Mouse (Mus musculus): ENCODE measurements at regions not wholly inside any gene's neighbourhood (a gene's known extent, or its start where the extent isn't known, plus 50 kb on each side); places are given as distances from the start of the nearest gene placed in this dataset.

DNA sequence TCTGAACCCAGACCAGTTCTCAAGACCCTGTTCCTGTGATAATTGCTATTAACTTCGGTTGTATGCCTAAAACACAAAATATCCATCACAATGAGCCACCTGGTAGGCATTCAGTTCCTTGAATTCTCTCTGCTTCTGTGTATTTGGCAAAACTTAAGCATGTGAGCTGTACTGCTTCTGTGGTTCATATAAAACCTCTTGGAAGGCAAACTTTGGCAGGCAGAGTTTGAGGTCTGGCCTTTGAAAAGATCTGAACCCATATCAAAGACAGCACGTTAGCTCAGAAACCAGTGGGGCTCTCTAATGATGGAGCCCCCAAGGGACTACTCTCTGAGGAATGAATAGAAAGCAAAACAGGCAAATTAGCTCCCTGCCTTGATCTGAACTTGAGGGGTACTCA is 256.1 kb upstream of the Ppargc1a start:
- DNase-seq (ENCODE audit: extremely low read depth), result no peak
- H3K27me3 ChIP-seq (replicated peaks), result no peaks in the 10 kb centered on the region
- no peaks in the 10 kb centered on the region for H3K4me1 ChIP-seq (ENCODE audit: control insufficient read depth in 1 of 2, insufficient read depth in 2 of 2)
- no peaks in the 10 kb centered on the region for H3K9me3 ChIP-seq (replicated peaks; ENCODE audit: low read length)
- H3K36me3 ChIP-seq (replicated peaks in 1 of 2; ENCODE audit: control insufficient read depth in 1 of 2, insufficient read depth in 1 of 2, low read length in 1 of 2), result no peaks in the 10 kb centered on the region
- TF ChIP-seq MAX (IDR thresholded peaks at IDR 0.05; ENCODE audit: low read length) (no peak), CHD2 (IDR thresholded peaks at IDR 0.05; ENCODE audit: low read length) (no peak), TBP (conservative IDR thresholded peaks at IDR 0.05; ENCODE audit: low read depth, low read length) (no peak), BHLHE40 (IDR thresholded peaks at IDR 0.05; ENCODE audit: low read depth, low read length) (no peak), PAX5 (IDR thresholded peaks at IDR 0.05; ENCODE audit: low read length) (no peak), ZMIZ1 (IDR thresholded peaks at IDR 0.05; ENCODE audit: low read depth, low read length) (no peak), ELF1 (IDR thresholded peaks at IDR 0.05; ENCODE audit: low read depth, low read length) (no peak), POLR2AphosphoS2 (IDR thresholded peaks at IDR 0.05; ENCODE audit: low read depth, low read length) (no peak), USF1 (IDR thresholded peaks at IDR 0.05; ENCODE audit: low read depth, low read length) (no peak), E2F4 (IDR thresholded peaks at IDR 0.05; ENCODE audit: insufficient replicate concordance, low read depth, low read length) (no peak), ZNF384 (IDR thresholded peaks at IDR 0.05; ENCODE audit: low read depth, low read length) (no peak), NRF1 (IDR thresholded peaks at IDR 0.05; ENCODE audit: low read depth, low read length) (no peak)
- no peak overlapping the region for H3K4me2 ChIP-seq (ENCODE audit: insufficient read depth, low read depth, poor library complexity, severe bottlenecking)
- no peak overlapping the region for H3K4me3 ChIP-seq (replicated peaks in 1 of 3; ENCODE audit: low read depth in 2 of 3, low read length in 2 of 3, poor library complexity in 1 of 3)
- in situ Hi-C loops (cut with MboI; ENCODE audit: low pct_ligation_motif_present, low pct_unique_long_range_greater_than_20kb, low sequenced_read_pairs) (no loop called here), dilution Hi-C loops (cut with MboI; ENCODE audit: extremely low pct_ligation_motif_present, extremely low pct_unique_long_range_greater_than_20kb, low sequenced_read_pairs) (no loop called here)
- H3K79me2 ChIP-seq (replicated peaks; ENCODE audit: control insufficient read depth, extremely low read depth, insufficient read depth, poor library complexity, severe bottlenecking), result no peaks in the 10 kb centered on the region
- no peak overlapping the region for H3K27ac ChIP-seq (ENCODE audit: insufficient read depth, low read depth)
- no peak overlapping the region for H3K9ac ChIP-seq (ENCODE audit: insufficient read depth, low read depth)

DNA sequence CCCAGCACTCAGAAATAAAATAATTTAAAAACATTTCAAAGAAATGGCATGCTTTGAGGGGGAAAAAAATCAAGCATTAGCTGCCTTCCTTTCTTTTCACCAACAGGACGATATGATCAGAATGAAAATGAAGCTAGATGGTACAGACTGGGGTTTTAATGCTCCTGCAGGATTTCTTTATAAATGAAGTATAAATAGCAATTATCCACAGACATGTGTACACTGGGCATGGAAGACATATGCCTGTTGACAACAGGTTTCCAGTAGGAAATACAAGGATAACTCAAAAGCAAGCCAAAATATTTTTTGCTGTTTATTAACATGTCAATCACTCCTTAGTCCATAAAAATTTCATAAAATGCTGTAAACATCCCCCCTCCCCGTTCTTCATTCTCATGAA is 248.7 kb upstream of the Ppargc1a start:
- Histone ChIP-seq H3K36me3 (replicated peaks in 1 of 2; ENCODE audit: control insufficient read depth in 1 of 2, insufficient read depth in 1 of 2, low read length in 1 of 2) (no peaks in the 10 kb centered on the region), H3K27ac (ENCODE audit: insufficient read depth, low read depth) (no peak overlapping the region), H3K9ac (ENCODE audit: insufficient read depth, low read depth) (no peak overlapping the region), H3K4me3 (replicated peaks in 1 of 3; ENCODE audit: low read depth in 2 of 3, low read length in 2 of 3, poor library complexity in 1 of 3) (no peak overlapping the region), H3K4me1 (ENCODE audit: control insufficient read depth in 1 of 2, insufficient read depth in 2 of 2) (no peaks in the 10 kb centered on the region), H3K79me2 (replicated peaks; ENCODE audit: control insufficient read depth, extremely low read depth, insufficient read depth, poor library complexity, severe bottlenecking) (no peaks in the 10 kb centered on the region), H3K9me3 (replicated peaks; ENCODE audit: low read length) (no peaks in the 10 kb centered on the region), H3K27me3 (replicated peaks) (no peaks in the 10 kb centered on the region), H3K4me2 (ENCODE audit: insufficient read depth, low read depth, poor library complexity, severe bottlenecking) (no peak overlapping the region)
- dilution Hi-C loops (cut with MboI; ENCODE audit: extremely low pct_ligation_motif_present, extremely low pct_unique_long_range_greater_than_20kb, low sequenced_read_pairs), result no loop called here
- TF ChIP-seq IRF4 (IDR thresholded peaks at IDR 0.05; ENCODE audit: low read depth, low read length) (no peak), GABPA (IDR thresholded peaks at IDR 0.05; ENCODE audit: insufficient replicate concordance, low read depth, low read length) (no peak), SMC3 (IDR thresholded peaks at IDR 0.05; ENCODE audit: low read depth, low read length) (no peak), HCFC1 (IDR thresholded peaks at IDR 0.05; ENCODE audit: low read depth, low read length) (no peak), PAX5 (IDR thresholded peaks at IDR 0.05; ENCODE audit: low read length) (no peak)
- in situ Hi-C loops (cut with MboI; ENCODE audit: low pct_ligation_motif_present, low pct_unique_long_range_greater_than_20kb, low sequenced_read_pairs), result no loop called here
- DNase-seq (ENCODE audit: extremely low read depth), result no peak
